Mouse (Mus musculus) forebrain, postnatal 0 days (tissue): ENCODE results near the gene Fchsd2. TPM values are rescaled to one million over a fixed set of nuclear protein-coding genes. Genes with fewer than 3 reads are reported as not detected.

ENCODE experiments used
- ATAC-seq: fragments of 200-750 bp; cut with Nextera tagmentation; 2 replicates; pipeline ENCODE4 v1.8.0; 2017; ENCODE audit warnings: mild to moderate bottlenecking, moderate library complexity
- DNase-seq: peaks from one replicate; pipeline ENCODE4 v3.0.0-alpha.2; 2015
- H3K27ac ChIP-seq: fragments of 300-500 bp; sonication (generic); 2 replicates; pipeline ENCODE4 v1.5.1; 2014; ENCODE audit warnings: low read depth, mild to moderate bottlenecking, antibody characterized with exemption, low read length, moderate library complexity, mixed read lengths
- H3K27me3 ChIP-seq: fragments of 300-500 bp; sonication (generic); 2 replicates; pipeline ENCODE4 v1.6.1; 2014; ENCODE audit warnings: mild to moderate bottlenecking, low read length, mixed read lengths; ENCODE audit not compliant: insufficient read depth
- H3K36me3 ChIP-seq: fragments of 300-500 bp; sonication (generic); 2 replicates; pipeline ENCODE4 v1.6.1; 2014; ENCODE audit warnings: mild to moderate bottlenecking, moderate library complexity; ENCODE audit not compliant: insufficient read depth
- H3K4me1 ChIP-seq: fragments of 300-500 bp; sonication (generic); 2 replicates; pipeline ENCODE4 v1.6.1; 2014; ENCODE audit warnings: antibody characterized with exemption; ENCODE audit not compliant: insufficient read depth
- H3K4me2 ChIP-seq: fragments of 300-500 bp; sonication (generic); 2 replicates; pipeline ENCODE4 v1.6.1; 2014; ENCODE audit warnings: low read depth, mild to moderate bottlenecking, moderate library complexity
- H3K4me3 ChIP-seq: fragments of 300-500 bp; sonication (generic); 2 replicates; pipeline ENCODE4 v1.5.1; 2014; ENCODE audit warnings: low read depth, low read length, mixed read lengths
- H3K9ac ChIP-seq: fragments of 300-500 bp; sonication (generic); 2 replicates; pipeline ENCODE4 v1.6.1; 2014; ENCODE audit warnings: mild to moderate bottlenecking
- H3K9me3 ChIP-seq: fragments of 300-500 bp; sonication (generic); 2 replicates; pipeline ENCODE4 v1.6.1; 2016; ENCODE audit warnings: low read length
- CTCF ChIP-seq: sonication (generic); IDR thresholded peaks from 2 replicates; pipeline ENCODE4 v1.5.1; 2016; ENCODE audit warnings: antibody characterized with exemption, control low read depth, low read depth
- WGBS: fragments of 180-500 bp; shearing (Covaris S2); extraction: QIAGEN DNeasy Blood & Tissue Kit; methylation state at CpG from one replicate; pipeline ENCODE4 v1.1.7; 2014; 5-methylcytosine and 5-hydroxymethylcytosine counted together
- polyA plus RNA-seq: library from polyadenylated mRNA; unstranded; fragments of >200 nt; fragmentation: Nextera tagmentation; extraction: Ambion mirVana; gene quantifications from 2 replicates; pipeline ENCODE4 v1.2.1, GENCODE M21; 2015
- total RNA-seq: library from RNA; depleted of rRNA; stranded (reverse); fragments of >200 nt; gene quantifications from 2 replicates; pipeline ENCODE4 v1.2.3, GENCODE M21; 2014

The Fchsd2 gene
- total and polyA plus RNA-seq, 2 experiments from 2014 or later = 36.3 to 66.8 TPM

- Histone ChIP-seq H3K36me3 (no peaks in the 10 kb centered on the region), H3K4me3 (no peak overlapping the region), H3K9me3 (no peaks in the 10 kb centered on the region), H3K4me1 (peaks cover 3% of the 10 kb centered on the region), H3K27ac (no peak overlapping the region), H3K4me2 (no peak overlapping the region), H3K9ac (no peak overlapping the region), H3K27me3 (no peaks in the 10 kb centered on the region)
- ATAC-seq = no peak
- no peak for TF ChIP-seq CTCF
- WGBS = 65% methylated on average over 3 of the region's 3 CpGs
- no peak for DNase-seq
Measured at GRCm38 (mm10) chr7:101155284-101155683, 62.6 kb downstream of the Fchsd2 start.

GRCm38 (mm10) chr7:101160266-101160665 is 67.6 kb downstream of the Fchsd2 start:
- WGBS = 4% methylated on average over 2 of the region's 2 CpGs
- H3K27ac ChIP-seq = peak overlapping the region; percentile 1; the same call in 1 of the 2 replicates

GRCm38 (mm10) chr7:101162781-101163180 is 70.1 kb downstream of the Fchsd2 start:
- Histone ChIP-seq H3K4me2 (no peak overlapping the region), H3K4me1 (peaks cover 3% of the 10 kb centered on the region)
- no peak for TF ChIP-seq CTCF

More at GRCm38 (mm10) chr7:101160266-101160665, 67.6 kb downstream of the Fchsd2 start:
- TF ChIP-seq CTCF = no peak
- no peak overlapping the region for H3K9ac ChIP-seq
- H3K27me3 ChIP-seq = no peaks in the 10 kb centered on the region
- ATAC-seq (peak; percentile 73), DNase-seq (peak; percentile 29)
- no peaks in the 10 kb centered on the region for H3K9me3 ChIP-seq
- no peak overlapping the region for H3K4me3 ChIP-seq
- peaks cover 3% of the 10 kb centered on the region for H3K4me1 ChIP-seq
- H3K36me3 ChIP-seq = no peaks in the 10 kb centered on the region
- no peak overlapping the region for H3K4me2 ChIP-seq

GRCm38 (mm10) chr7:101163878-101164277 is 71.2 kb downstream of the Fchsd2 start:
- Histone ChIP-seq H3K4me1 (peaks cover 3% of the 10 kb centered on the region), H3K4me3 (no peak overlapping the region), H3K9me3 (no peaks in the 10 kb centered on the region), H3K27me3 (no peaks in the 10 kb centered on the region), H3K36me3 (no peaks in the 10 kb centered on the region), H3K9ac (no peak overlapping the region), H3K4me2 (no peak overlapping the region), H3K27ac (no peak overlapping the region)
- WGBS = 72% methylated on average over 4 of the region's 4 CpGs
- no peak for DNase-seq
- no peak for ATAC-seq
- no peak for TF ChIP-seq CTCF

More at GRCm38 (mm10) chr7:101162781-101163180, 70.1 kb downstream of the Fchsd2 start:
- ATAC-seq (no peak), DNase-seq (no peak)
- Histone ChIP-seq H3K27me3 (no peaks in the 10 kb centered on the region), H3K4me3 (no peak overlapping the region), H3K9ac (no peak overlapping the region), H3K27ac (no peak overlapping the region), H3K36me3 (no peaks in the 10 kb centered on the region), H3K9me3 (no peaks in the 10 kb centered on the region)
- 50% methylated on average over 1 of the region's 1 CpGs for WGBS

GRCm38 (mm10) chr7:101166568-101166967 is 73.9 kb downstream of the Fchsd2 start:
- Histone ChIP-seq H3K9me3 (no peaks in the 10 kb centered on the region), H3K27ac (no peak overlapping the region), H3K36me3 (no peaks in the 10 kb centered on the region), H3K27me3 (no peaks in the 10 kb centered on the region), H3K4me3 (no peak overlapping the region), H3K9ac (no peak overlapping the region), H3K4me1 (no peaks in the 10 kb centered on the region), H3K4me2 (no peak overlapping the region)
- TF ChIP-seq CTCF = no peak
- DNase-seq = no peak
- 49% methylated on average over 2 of the region's 2 CpGs for WGBS
- ATAC-seq = no peak

- Histone ChIP-seq H3K36me3 (no peaks in the 10 kb centered on the region), H3K27me3 (no peaks in the 10 kb centered on the region), H3K9me3 (no peaks in the 10 kb centered on the region), H3K4me3 (no peak overlapping the region), H3K4me2 (no peak overlapping the region), H3K4me1 (0 out of 2 replicates have a peak, but pooled peaks cover 3% of the 10 kb centered on the region), H3K27ac (no peak overlapping the region), H3K9ac (no peak overlapping the region)
- no peak for TF ChIP-seq CTCF
- ATAC-seq (no peak), DNase-seq (no peak)
- WGBS = 47% methylated on average over 3 of the region's 3 CpGs
Measured at GRCm38 (mm10) chr7:101170482-101170881, 77.8 kb downstream of the Fchsd2 start.

GRCm38 (mm10) chr7:101171002-101171401 is 78.3 kb downstream of the Fchsd2 start:
- no peak for DNase-seq
- WGBS = 76% methylated on average over 1 of the region's 1 CpGs
- no peak overlapping the region for H3K9ac ChIP-seq

More at GRCm38 (mm10) chr7:101171002-101171401, 78.3 kb downstream of the Fchsd2 start:
- no peaks in the 10 kb centered on the region for H3K27me3 ChIP-seq
- H3K4me3 ChIP-seq = no peak overlapping the region
- no peaks in the 10 kb centered on the region for H3K9me3 ChIP-seq
- no peak overlapping the region for H3K27ac ChIP-seq
- no peaks in the 10 kb centered on the region for H3K36me3 ChIP-seq
- no peak for TF ChIP-seq CTCF
- H3K4me1 ChIP-seq = 0 out of 2 replicates have a peak, but pooled peaks cover 3% of the 10 kb centered on the region
- no peak for ATAC-seq
- H3K4me2 ChIP-seq = no peak overlapping the region
